Mouse (Mus musculus) right cerebral cortex, adult 18-20 months (tissue): Measurements from ENCODE around the gene Olfr826.
"Not testable (repeated sequence)": the region's sequence is repeated elsewhere in the genome, so short reads cannot be mapped to it uniquely, and the experiment has no call there.

ENCODE experiments used
- DNase-seq: peaks from one replicate; pipeline ENCODE4 v3.0.0; 2022; ENCODE audit warnings: mixed read lengths

The Olfr826 gene

GRCm38 (mm10) chr10:130184086-130184485, at the start of gene Olfr826:
TSS of gene Olfr826 (minus strand) at chr10:130184186.
- DNase-seq: no peak

DNA sequence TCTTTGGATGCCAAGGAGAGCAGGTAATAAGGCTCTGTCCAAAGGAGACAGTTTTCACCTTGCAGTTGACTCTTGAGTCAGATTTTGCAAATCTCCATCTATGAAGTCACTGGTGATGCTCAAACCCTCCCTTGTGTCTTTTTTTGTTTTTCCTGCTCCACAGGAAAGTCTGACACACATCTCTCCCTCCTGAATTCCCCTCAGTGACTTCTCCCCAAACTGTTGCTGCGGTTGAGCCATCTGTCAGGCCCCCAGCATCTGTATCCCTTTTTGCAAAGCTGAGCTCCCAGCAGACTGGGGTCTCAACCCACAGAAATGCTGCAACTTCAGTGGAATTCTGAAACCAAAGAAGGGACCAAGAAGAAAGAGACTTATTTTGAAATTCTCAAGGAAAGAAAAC, 48.1 kb upstream of the Olfr826 start:
- no peak for DNase-seq

DNA sequence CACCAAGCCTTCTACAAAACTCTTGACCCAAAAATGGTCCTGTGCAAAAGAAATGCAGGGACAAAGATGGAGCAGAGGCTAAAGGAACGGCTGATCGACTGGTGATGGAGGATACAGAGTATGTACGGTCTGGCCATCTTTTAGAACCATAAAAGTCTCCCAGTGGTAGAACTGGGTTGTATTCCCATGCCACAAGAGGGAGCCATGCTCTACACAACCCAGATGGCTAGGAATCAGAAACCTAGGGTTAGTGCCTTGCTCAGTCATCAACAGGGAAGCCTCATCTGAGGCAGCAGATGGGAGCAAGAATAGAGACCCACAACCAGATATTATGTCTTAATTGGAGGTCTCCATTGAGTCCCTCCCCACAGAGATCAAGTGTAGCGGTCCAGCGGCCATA, 45.6 kb upstream of the Olfr826 start:
- no peak for DNase-seq

DNA sequence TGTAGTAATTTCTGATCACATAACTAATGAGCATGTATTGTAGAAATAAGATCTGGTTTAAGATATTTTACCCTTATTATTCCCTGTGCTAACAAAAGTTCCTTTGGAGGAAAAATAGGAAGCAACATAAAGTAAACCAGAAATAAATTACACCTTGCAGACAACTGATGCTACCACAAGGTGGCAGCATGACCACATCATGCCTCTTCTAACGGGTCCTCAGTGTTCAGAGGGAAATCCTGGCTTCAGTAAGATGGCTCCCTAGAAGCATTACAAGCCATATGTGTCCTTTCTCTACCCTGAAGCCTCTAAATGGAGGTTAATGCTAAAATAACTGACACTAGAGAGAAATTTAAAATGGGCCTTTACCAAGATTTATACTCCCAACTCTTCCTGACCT, 44.3 kb upstream of the Olfr826 start:
- peak; percentile 47 for DNase-seq

DNA sequence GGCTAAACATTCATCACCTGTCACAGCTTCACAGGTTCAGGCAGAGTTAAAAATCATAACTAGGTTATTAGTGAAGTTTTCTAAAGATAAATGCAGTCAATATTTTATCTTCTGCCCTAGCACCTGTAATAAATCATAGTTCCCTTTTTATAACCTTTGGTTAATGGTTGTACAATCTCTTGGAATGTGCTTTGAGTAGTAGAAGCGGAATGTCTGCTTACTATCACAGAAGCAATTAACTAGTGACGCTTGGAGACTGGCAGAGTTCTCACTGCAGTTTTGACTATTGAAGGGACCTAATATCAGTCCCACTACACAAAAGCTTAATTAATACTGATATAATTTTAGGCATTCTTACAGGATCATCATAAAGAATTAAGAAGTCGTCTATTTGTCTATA, 41.0 kb upstream of the Olfr826 start:
- no peak for DNase-seq

DNA sequence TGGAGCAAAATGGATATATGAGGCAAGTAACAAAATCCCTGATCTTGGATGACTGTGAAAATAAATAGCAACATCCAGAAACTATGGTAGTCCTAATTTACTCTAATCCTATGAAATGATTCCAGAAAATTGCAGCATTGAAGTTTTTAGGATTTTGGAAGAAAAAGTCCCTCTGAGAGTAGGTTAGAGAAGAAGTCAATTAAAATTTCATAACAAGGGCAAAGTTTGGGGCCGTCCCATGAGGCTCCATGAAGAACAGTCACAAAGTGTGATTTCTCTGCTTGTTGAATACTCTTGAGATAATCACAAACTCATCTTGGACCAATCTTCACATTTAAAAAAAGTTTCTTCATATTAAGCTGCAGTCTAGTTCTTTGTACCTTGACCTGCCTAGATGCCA, 30.3 kb upstream of the Olfr826 start, which contains the start of gene Olfr827:
Gene Olfr827, minus strand, starts transcription at position 101 of the 400 bp plus-strand sequence.
- DNase-seq: no peak

DNA sequence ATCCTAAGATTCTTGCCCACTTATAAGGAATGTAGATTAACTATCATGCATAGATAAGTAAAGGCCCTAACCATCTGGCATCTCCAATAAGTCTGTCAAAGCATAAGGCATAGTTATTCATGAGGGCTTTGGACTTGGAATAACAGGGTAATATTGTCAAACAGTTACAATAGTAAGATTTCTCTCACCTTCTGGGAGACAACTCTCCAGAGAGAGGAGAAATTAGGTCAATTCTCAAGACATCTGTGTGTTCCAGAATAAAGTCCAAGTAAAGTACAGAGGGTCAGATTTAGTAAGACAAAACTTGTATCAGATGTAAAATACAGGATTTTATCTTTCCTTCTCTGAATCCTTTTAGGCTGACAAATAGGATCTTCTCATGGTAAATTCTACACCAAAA, 17.3 kb downstream of the Olfr826 start, which contains the start of gene Olfr825:
Gene Olfr825, minus strand, starts transcription at position 101 of the 400 bp plus-strand sequence.
- DNase-seq: no peak

DNA sequence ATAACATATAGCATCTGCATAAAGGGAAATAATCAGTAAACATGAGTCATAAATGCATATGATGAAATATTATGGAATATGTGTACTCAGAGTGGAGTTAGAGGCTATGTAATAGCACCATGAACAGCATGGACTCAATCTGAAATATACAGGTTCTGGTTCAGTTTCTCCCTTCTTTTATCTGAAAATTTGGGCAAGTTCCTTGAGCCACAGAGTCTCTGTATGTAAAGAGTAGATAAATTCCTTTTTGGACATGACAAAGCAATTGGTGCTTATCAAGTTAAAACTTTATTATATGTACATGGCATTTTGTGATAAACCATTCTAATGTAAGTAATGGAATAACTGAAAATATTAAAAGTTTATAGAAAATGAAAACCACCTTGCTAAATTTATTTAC, 18.8 kb downstream of the Olfr826 start:
- DNase-seq: no peak

DNA sequence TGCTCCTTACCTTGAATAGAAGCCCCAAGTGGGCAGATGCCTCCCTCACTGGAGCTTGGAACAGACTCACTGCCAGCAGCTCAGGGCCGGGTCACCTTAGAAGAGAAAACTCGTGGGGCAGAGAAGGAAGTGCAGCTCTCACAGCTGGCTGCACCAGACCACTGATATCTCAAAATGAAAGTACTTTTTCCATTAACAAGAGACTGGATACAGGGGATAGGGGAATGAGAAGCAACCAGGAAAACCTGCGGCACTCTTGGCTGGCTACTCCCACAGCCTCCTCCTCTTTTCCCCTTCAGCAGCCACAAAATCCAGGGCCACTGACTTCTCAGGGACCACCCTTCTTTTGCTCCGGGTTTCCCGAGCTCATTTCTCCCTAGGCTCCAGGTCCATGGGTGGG, 39.9 kb downstream of the Olfr826 start:
- DNase-seq: no peak

DNA sequence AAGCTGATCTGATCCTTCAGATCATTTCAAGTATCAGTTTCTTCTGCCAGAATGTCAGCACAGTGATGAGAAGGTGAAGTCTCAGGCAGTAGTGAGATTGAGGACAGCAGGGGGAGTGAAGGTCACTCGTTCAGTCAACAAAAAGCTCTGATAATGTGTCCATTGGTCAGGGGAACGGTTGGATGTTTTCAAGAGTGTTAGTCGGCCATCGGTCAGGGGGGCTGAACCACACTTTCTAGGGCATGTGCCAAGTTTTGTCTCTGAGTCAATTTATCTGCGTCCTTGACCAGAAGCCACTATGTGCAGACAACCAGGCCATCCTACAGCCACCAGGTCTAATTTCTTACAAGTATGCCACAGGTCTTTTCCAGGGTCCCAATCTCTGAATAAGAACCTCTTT, 41.5 kb downstream of the Olfr826 start:
- not testable (repeated sequence) for DNase-seq

GRCm38 (mm10) chr10:130134811-130135210, 49.2 kb downstream of the Olfr826 start:
- no peak for DNase-seq

DNA sequence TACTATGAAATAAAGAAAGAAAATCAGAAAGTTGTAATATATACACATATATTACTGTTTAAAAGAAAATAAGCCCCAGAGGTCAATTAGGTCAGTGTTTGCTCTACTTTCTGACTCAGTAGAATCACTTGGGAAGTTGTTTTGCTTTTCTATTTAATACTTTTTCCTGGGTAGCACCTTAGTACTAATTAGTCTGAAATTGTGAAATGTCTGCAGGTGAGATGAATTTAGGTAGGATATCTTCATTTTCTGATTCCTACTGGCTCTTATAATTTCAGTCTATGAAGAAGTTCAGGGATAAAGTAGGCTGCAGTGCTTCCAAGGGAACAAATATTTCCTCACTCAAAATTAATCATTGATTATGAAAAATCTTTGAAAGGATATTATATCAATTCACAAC, 54.1 kb downstream of the Olfr826 start, which contains the start of gene Olfr824:
Gene Olfr824, minus strand, starts transcription at position 101 of the 400 bp plus-strand sequence.
- not testable (repeated sequence) for DNase-seq
